Mouse (Mus musculus): ENCODE measurements around the gene Gjb2. TPM values are rescaled to one million over a fixed set of nuclear protein-coding genes. Genes with fewer than 3 reads are reported as not detected.

Gjb2 gene
- 1 to 10 TPM; 6.4 to 8.3 TPM for total RNA-seq (2021)
- long read RNA-seq, partial matches to known transcripts: 1 of 5 reads
- long read RNA-seq, other reads (novel, unspliced or antisense): 0 of 5 reads

DNA sequence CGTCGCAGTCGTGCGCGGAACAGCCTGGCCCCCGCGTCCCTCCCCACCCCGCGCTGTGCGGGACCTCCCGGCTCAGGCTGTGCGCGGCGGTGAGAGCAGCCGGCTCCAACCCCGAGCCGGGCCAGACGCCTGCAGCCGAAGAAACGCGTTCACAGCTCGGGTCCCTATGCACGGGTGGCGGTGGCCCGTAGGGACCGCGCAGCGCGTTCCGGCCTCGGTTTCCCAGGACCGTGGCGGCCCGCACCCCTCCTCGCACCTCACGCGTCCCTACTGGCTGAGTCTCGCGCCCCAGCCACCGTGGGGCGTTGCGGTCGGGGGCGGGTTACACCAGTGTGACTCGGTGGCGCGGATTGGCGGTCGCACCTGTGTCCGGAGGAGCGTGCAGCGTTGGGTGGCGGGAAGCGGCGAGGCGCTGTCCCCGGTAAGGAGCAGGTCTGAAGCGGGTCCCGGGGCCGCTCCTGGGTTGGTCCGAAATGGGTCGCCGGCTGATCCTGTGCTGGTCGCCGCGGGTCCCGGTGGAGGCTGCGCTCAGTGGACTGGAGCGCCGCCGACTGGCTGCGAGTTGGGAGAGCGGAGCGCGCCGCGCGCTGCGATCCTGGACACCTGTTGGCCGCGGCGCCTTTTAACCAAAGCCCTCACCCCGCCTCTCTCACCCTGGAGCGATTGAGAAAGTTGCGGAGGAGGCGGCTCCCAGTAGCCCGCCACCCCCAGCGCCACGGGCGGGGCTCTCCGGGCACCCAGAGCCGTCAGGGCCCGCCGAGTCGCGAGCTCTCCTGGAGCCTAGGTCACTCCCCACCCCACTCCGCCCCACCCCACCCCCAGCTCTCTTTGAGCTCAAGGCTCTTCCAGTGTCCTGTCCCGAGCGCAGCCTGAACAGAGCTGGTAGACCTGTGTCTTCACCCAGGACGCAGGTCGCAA, at the start of gene Gjb2:
Gjb2 (minus strand) TSS at position 597 of the 918 bp plus-strand sequence.
- DNase-seq (ENCODE audit: low spot score in 2 of 2): peak in 1 of 2 experiments; percentile 11

DNA sequence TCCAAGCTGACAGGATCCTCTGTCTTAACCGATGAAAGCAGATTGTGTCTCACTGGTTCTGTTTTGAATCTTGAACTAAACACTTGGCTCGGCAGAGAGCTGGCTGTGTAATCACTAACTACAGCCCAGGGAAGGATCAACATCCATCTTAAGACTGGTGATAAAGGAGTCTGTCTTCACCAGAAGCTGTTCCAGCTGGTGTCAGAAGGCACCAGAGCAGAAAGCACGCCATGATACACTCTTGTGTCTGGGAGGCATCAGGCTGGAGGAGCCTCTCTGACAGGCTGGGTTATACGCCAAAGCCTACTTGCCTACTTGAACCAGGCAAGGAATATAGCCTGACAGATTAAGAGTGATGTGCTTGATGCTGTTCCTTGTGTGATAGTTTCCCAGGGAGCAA, 41.2 kb upstream of the Gjb2 start:
- peak in 1 of 2 experiments; percentile 11 for DNase-seq (ENCODE audit: low spot score in 2 of 2)

DNA sequence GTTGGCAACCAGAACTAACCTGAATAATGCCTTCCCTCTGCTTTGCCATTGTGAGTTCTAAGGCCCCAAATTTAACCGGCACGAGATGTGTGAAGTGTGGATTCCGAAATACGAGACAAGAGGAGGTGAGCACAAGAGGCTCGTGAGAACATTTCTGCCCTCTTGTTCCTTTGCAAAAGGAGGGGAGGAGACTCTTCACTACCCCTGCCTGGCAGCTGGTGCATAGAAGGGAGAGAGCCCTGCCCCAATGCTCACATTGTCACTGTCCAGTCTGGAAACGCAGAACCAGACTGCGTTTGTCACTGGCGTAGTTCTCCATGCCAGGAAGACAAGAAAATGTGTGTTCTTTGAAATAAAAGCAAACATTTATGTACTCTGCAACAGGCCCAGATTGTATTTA, 30.8 kb upstream of the Gjb2 start:
- DNase-seq (ENCODE audit: low spot score in 2 of 2): no peak

DNA sequence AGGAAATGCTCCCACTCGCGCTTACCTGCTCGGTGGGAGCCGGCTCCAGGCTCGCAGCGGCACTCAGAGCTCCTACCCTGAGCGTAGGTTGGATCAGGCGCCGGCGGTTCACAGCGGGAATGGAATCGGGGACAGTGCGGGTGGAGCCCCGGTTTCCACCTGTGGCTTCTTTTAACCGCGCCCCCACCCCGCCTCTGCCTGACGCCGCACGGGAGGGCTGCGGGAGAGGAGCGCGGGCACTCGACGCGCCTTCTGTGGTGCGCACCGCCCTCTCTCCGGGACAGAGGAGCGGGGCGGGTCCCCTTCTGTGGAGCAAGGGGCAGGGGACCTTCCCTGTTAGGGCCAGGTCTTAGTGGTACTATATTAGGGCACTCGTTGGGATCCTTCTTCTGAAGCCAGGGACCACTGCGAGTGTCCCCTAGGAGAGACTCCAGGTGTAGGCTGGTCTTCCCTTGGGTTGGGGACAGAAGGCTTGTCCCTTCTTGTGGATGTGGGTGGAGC, 28.7 kb upstream of the Gjb2 start, which contains the start of gene Gjb6:
Gjb6 (minus strand) TSS at position 451 of the 501 bp plus-strand sequence.
- peak in 1 of 2 experiments; percentile 4 for DNase-seq (ENCODE audit: low spot score in 2 of 2)

GRCm38 (mm10) chr14:57127383-57127782, 22.9 kb upstream of the Gjb2 start:
- DNase-seq (ENCODE audit: low spot score in 2 of 2): no peak

- DNase-seq (ENCODE audit: low spot score in 2 of 2): no peak
These were observed 17.8 kb upstream of the Gjb2 start for GRCm38 (mm10) chr14:57122295-57122694.

DNA sequence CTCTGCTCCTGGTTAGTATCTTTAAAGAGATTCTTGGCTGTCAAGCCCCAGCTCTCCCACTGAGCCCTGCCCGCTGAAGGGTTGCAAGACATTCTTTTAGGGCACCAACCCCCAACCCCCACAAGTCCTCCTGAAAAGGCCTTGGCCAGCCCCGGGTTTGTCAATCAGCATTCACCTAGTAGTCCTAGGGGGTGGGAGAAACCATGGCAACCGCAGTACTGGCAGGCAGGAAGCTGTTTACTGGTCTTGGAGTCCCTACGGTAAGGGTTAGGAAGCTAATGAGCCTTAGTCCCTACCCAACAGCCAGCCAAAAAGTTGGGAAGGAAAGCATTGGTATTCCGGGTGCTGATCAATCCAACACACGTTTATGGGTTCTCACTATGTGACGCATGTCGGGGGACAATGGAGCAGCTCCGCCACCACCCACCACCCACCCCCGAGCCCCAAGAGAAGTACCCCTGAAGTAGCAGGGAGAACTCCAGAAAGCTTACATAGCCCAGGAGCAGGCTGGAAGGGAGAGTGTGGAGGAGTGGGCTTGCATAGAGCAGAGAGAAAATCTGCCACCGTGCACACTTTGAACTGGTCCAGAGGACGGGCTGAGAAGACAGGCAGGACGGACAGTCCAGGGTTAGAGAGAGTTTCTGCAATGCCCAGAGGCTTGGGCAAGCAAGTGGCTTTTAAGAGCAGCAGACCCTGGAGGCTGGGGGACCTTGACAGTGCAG, 11.5 kb upstream of the Gjb2 start, which contains the start of gene Gm4491:
Gm4491 (minus strand) TSS at position 61 of the 722 bp plus-strand sequence.
- DNase-seq (ENCODE audit: low spot score in 2 of 2): peak; percentile 33 to 71

DNA sequence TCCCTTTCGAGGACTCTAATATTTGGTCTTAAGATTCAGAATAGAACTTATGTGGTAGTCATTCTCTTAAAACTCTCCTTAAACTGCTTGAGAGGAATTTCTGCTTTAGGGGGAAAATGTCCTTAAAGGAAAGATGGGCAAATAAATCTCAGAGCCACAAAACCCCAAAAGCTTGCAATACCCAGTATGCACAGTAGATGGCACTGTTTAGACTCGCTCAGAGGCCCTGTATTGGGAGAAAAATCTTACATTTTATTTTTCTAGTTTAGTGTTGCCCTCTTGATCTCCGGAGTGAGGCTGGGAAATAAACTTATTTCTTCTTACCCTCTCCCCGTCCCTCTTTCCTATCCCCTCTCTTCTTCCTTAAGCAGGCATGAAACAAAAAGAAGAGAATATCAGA, 4.7 kb upstream of the Gjb2 start:
- peak in 1 of 2 experiments; percentile 70 for DNase-seq (ENCODE audit: low spot score in 2 of 2)

DNA sequence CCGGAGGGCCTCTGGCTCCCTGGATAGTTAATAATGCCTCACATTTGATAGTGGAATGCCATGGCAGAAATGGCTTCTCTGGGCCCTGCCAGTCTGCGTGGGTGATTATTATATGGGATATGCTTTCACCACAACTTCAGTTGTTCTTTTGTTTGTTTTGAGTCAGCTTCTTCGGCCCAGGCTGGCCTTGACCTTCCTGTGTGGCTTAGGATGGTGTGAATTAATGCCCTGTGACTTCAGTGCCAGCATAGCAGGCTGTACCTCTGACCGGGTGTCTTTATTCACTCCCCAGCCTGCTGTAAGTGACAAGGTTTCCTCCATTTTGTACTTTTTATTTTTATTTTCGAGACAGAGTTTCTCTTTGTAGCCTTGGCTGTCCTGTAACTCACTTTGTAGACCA, 3.4 kb upstream of the Gjb2 start:
- no peak for DNase-seq (ENCODE audit: low spot score in 2 of 2)

DNA sequence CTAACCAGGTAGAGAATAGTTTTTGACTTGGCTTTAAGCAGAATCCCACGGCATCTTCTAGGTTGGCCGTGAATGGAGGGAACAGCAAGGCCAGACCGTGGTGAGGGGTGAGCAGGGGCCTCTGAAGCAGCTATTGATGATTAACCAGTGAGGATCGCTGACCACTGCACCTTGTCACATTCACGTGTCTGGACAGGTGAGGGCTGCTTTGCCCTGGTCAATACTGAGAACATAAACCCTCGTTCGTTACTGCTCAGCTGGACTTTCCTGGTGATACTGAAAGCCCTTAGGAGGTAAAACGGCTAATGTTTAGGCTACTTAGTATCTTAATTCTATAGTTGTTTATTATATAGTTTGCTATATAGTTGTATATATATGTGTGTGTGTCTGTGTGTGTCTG, 2.6 kb upstream of the Gjb2 start:
- DNase-seq (ENCODE audit: low spot score in 2 of 2): no peak

DNA sequence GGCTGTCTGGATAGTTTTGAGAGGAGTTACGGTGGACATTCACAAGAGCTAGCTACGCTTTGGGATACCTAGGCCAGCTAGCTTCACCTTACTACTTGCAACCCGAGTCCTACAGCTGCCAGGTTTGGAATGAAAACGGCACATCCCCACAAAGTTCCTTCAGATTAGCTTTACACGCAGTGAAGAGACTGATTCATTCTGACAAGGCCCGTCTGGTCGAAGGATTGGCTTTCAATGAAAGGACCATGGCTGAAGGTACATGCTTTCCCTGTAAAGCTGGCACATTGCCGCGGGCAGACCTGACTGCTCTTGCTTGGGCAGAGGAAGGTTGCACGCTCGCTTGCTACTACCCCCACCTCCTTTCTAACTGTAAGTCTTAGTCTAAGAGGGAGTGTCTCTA, 1.2 kb upstream of the Gjb2 start:
- DNase-seq (ENCODE audit: low spot score in 2 of 2): no peak

- DNase-seq (ENCODE audit: low spot score in 2 of 2): no peak
These were observed 609 bp upstream of the Gjb2 start for GRCm38 (mm10) chr14:57105111-57105510.

DNA sequence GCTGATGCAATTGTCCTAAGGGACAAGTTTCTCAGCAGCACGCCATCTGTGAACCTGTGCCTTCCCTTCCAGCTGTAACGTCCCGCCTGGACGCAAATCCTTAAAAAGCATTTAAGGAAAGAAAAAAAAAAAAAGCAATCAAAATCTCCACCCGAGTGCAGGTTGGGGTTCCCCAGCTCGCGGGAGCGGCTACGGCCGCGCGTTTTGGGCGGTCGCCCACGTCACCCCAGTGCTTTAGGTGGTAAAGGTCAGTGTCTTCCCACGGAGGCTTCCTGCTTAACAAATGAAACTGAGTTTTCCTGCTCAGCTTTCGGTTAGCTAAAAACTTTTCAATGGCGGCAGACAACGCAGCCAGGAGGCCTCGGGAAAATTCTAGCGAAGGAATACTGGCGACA, 794 bp downstream of the Gjb2 start:
- DNase-seq (ENCODE audit: low spot score in 2 of 2): no peak

DNA sequence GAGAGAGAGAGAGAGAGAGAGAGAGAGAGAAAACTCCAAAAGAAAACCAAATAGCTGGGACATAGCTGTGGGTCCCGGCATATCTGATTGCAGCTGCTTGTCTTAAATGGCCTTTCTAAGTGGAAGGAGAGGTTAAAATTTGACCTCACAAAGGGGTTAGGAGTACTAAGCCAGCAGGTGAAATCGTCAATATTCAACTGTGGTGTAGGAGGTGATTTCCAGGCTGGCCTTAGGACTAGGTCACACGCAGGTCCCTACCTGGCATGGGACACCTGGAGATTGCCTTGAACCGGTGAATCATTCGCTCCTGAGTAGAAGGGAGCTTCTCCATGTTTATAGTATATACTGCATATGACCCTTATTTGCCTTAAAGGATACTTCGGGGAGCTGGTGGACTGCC, 1.4 kb downstream of the Gjb2 start:
- no peak for DNase-seq (ENCODE audit: low spot score in 2 of 2)

DNA sequence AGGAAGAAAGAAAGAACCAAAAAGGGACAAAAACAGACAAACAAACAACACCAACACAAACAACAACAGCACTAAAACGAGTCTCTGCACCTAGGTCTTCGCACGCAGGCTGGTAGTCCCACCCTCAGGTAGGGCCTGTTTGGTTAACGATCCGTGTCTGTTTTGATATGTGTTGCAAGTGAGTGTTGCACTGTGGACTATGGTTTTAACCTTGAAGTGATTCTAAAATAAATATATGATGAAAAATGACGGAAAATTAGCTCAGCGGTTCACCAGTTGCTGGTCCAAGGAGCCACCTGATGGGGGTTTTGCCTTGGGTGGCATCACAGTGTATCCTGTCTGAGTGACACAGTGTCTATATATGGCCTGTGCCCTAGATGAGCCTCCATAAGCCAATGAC, 2.9 kb downstream of the Gjb2 start:
- DNase-seq (ENCODE audit: low spot score in 2 of 2): no peak

DNA sequence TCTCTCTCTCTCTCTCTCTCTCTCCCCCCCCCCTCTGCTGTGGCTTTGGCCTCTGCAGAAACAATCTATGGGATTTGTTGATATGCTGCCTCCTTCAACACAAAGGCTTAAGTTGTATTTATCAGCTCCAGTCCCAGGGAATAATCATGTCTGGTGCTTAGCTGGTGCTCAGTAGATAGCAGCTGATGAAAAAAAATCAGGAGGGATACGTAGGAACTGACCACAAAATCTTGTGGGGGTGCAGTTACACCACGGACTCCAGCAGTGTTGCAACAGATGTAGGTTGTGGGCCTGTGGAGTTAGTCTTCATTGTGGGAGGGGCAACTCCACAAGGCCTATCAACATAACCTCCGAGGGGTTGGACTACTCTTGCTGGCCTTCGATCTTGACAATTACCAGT, 8.6 kb downstream of the Gjb2 start:
- DNase-seq (ENCODE audit: low spot score in 2 of 2): no peak

DNA sequence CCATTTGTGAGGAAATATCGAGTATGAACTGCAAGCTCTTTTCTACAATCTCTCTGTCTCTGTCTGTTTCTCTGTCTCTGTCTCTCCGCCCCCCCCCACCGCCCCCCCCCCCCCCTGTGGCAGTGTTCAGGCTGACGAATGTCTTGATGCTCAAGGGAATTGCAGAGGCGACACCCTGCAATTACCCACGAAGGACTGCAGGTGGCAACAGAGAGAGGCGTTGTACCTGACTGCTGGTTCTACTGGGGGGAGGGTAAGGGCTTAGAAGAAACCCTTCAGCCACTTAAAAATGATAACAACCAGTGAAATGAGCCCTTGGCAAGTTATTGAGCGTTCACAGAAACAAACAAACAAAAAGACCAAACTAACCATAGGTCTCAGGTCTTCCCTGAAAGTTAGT, 11.5 kb downstream of the Gjb2 start:
- DNase-seq (ENCODE audit: low spot score in 2 of 2): peak; percentile 34 to 80

GRCm38 (mm10) chr14:57090001-57090400, 14.5 kb downstream of the Gjb2 start:
- no peak for DNase-seq (ENCODE audit: low spot score in 2 of 2)

GRCm38 (mm10) chr14:57089107-57089506, 15.4 kb downstream of the Gjb2 start:
- no peak for DNase-seq (ENCODE audit: low spot score in 2 of 2)

DNA sequence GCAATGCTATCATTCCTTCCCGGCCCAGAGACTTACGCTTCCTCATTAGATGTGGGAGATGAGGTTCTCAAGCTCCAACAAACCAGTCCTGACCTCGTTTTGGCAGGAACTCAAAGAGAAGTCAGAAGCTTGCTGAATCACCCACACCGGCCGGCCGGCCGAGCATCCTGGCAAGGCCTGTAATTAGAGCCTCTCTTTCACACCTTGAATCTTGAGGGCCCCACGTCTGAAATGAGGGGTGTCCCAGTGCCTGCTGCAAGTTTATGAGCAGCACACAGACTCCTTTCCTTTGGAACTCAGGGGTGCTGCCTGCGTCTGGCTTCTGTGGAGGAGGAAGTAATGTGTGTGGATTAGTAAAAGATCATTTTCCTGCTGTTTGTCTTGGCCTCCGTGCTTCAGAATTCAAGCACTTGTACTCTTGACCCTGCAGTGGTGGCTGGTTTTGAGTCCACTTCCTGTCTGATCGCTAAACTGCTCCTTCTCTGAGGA, 20.3 kb downstream of the Gjb2 start:
- DNase-seq (ENCODE audit: low spot score in 2 of 2): no peak

DNA sequence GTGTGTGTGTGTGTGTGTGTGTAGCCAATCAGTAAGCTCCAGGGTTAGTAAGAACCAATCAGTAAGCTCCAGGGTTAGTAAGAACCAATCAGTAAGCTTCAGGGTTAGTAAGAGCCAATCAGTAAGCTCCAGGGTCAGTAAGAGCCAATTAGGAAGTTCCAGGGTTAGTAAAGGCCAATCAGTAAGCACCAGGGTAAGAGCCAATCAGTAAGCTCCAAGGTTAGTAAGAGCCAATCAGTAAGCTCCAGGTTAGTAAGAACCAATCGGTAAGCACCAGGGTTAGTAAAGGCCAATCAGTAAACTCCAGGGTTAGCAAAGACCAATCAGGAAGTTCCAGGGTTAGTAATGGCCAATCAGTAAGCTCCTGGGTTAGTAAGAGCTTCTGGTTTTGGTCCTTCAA, 21.6 kb downstream of the Gjb2 start:
- DNase-seq (ENCODE audit: low spot score in 2 of 2): no peak

DNA sequence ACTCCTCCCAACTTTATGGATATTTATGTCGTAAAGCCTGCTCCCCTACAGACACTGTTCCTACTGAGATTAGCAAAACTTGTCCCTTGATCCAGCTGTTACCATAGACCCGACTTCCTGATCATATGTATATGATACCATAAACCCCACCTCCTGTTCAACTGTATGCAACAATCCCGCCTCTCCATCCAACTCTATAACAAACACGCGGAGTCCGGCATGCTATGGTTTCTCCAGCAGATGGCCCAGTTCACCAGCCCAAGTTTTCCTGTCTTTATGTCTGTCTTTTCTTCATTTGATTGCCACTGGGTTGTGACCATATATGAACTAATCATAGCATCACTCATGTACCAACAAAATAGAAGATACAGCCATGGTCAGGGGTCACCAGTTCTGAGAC, 29.0 kb downstream of the Gjb2 start:
- DNase-seq (ENCODE audit: low spot score in 2 of 2): no peak
